Mouse (Mus musculus): ENCODE measurements at regions not wholly inside any gene's neighbourhood (a gene's known extent, or its start where the extent isn't known, plus 50 kb on each side); places are given as distances from the start of the nearest gene placed in this dataset.
"Not testable (repeated sequence)": the region's sequence is repeated elsewhere in the genome, so short reads cannot be mapped to it uniquely, and the experiment has no call there.

DNA sequence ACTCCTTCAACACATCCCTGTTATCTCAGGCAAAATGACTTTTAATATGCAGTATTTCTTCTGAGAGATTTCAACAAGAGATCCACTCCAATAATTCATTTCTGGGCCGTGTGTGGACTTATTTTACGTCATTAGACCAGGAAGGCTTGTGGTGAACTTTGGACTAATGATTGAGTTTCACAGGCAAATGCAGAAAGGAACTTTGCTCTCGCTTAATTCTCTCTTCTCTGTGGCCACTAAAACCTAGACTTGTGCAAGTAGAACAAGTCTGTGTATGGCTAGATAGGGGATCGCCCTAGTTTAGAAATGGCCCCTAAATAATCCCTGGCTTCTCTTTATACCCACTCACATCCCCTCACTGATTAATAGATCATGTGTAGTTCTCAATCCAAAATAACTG is 50.6 kb upstream of the Ppp1r12a start:
- DNase-seq (ENCODE audit: low read depth, low spot score), result no peak

DNA sequence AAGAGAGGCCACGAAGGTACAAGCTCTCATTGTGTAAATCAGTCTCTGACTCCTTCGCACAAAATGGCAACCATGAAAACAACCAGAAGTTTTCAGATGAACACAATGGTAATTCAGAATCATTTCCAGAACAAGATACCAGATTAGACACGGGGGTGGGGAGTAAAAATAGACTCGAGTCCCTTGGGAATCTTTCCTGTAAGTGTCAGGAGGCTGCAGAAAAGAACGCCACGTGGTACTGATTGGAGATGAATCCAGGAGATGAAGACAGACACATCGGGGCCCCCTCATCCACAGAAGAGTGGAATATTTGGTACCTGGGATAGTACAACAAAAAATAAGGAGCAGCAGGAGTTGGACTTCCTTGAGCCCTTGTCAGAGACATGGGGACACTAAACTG is 51.1 kb upstream of the Ppp1r12a start:
- DNase-seq (ENCODE audit: low read depth, low spot score), result peak; percentile 68

DNA sequence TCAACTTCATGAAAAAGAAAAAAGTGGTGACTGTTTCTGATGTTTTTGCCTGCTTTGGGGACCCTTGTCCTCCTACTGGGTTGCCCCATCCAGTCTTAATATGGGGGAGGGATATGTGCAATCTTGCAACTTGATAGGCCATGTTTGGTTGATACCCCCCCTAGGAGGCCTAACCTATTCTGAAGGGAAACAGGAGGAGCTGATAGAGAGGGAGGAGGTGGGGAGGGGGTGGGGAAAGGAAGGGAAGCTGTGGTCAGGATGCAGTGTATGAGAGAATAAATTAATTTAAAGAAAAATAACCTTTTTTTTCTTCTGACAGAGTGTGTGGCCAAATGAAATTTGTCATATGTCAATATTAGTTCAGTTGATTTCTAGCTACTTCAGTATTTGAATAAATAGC is 51.8 kb upstream of the Ppp1r12a start:
- DNase-seq (ENCODE audit: low read depth, low spot score), result no peak

DNA sequence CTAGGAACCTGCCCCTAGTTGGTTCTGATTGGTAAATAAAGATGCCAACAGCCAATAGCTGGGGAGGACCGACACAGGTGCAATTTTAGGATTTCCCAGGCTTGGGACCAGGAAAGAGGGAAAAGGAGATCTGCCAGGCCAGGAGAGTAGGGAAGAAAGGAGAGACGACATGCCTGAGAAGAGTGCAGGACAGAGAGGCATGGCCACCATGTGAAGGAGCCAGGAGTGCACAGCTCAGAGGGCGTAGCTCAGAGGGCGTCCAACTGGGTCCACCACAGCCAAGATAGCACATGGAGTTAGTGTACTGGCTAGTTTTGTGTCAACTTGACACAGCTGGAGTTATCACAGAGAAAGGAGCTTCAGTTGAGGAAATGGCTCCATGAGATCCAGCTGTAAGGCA is 53.5 kb upstream of the Ppp1r12a start:
- not testable (repeated sequence) for DNase-seq (ENCODE audit: low read depth, low spot score)

DNA sequence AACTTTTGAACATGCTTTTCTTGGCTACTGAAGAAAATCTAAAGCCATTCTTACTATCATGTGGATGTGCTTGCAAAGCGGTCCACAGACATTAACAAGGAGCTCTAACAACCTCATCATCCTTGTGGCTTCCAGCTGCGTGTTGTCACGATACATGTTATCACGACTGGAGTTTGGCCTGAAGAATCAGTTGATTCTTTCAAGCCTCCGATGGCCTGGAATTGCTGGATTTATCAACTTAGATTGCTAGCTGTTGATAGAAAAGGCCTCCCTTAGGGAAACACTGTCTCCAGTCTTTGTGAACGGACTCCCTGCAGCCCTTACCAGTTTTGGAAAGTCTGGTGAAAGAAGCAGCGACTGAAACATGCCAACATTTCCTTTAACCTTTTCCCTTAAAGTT is 60.5 kb upstream of the Ppp1r12a start:
- no peak for DNase-seq (ENCODE audit: low read depth, low spot score)

DNA sequence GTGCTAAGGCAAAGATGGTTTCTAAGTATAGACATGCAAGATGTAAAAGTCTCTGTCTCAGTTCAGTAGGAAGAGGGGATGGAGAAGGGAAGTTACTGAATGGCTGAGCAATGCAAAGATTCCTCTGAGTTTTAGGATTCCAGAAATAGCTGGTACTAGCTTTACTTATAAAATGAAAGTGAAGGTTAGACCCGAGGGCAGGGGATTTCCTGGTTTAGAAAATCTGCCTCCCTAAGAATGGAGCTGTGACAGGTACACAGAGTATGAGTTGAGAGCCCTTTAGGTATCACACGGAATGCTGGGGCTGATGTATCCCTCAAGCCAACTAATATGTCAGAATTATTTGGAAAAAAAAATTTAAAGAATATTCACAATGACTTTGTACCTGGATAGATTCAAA is 69.0 kb upstream of the Ppp1r12a start:
- no peak for DNase-seq (ENCODE audit: low read depth, low spot score)

DNA sequence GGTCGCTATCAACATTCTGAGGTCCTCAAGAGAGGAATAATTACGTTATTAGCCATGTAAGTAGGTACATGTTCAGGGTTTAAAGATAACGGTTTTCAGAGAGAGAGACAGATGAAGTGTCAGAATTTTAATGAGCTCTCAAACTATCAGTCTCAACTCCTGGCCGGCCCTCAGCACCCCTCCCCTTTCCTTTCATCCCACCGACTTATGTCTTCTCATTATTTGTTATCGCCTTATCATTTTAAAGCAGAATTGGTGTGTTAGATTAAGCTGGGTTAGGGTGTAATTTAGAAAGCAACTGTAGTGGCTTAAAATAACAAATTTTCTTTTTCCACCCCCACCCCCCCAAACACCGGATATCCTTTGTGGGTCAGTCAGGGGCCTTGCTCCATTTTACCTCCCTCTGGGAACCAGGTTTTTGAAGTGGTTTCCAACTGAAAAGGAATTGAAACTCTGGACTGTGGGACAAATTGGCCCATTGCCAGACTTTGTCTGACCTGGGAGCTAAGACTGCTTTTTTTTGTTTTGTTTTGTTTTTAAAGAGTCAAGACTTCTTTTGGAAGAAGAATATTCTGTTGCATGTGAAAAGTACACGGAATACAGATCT is 72.5 kb upstream of the Ppp1r12a start:
- DNase-seq (ENCODE audit: low read depth, low spot score), result no peak

DNA sequence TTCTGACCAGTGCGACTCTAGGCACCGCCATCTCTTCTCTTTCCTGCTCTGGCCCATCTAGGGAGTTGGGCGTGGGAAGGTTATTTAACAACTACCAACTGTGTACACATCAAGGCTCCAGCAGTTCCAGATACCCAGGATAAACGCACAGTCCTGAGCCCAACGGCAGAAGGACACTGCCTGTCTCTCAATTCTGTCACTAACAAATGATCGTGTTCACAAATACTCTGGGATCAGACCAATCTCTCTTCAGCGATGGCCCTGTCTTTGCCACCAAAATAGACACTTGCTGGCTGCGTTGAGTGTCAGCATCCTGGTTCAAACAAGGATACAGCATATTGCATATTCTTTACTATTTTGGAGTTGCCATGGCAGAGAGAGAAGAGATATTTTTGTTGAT is 73.1 kb upstream of the Ppp1r12a start:
- DNase-seq (ENCODE audit: low read depth, low spot score), result peak; percentile 50

DNA sequence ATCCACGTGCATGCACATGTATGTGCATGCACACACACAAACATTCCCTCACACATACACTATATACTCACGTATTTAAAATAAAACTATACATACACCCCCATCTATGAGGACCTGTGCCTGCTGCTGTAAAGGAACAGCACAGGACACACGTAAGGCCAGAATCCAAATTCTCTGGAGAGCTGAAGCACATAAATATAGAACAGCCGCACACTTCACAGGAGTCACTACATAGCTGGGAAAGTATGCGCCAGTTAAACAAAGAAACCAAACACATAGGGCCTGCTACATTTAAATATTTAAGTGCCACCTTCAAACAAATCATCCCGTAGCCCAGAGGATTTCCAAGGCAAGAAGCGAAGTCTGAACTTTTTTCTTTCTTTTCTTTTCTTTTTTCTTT is 73.8 kb upstream of the Ppp1r12a start:
- DNase-seq (ENCODE audit: low read depth, low spot score), result no peak

DNA sequence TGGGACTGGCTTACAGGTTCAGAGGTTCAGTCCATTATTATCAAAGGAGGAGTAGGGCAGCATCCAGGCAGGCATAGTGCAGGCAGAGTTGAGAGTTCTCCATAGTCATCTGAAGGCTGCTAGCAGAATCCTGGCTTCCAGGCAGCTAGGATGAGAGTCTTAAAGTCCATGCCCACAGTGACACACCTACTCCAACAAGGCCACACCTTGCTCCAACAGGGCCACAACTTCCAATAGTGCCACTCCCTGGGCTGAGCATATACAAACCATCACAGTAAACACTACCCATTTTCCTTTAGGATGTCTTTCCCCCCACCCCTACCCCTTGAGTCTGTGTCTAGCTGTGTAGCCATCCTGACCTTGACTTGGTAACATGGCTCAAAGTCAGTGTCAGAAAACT is 78.8 kb upstream of the Ppp1r12a start:
- DNase-seq (ENCODE audit: low read depth, low spot score), result no peak

DNA sequence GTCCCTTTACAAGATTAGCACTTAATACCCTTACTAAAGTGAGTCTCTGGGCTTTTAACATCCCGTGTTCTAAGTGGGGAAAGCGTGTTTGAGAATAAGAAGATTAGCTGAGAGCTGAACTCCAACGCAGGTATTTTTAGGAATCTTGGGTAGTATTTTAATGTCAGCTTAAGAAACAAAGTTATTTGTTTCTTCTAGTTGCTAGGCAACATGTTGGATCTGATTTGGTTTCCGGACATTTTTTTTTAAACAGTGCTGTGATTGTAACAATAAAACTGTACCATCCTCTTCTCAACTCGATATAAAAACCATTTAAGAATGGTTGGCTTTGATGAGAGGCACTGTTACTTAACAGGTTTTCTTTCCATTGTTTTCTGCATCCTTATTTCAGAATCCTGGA is 86.8 kb upstream of the Ppp1r12a start:
- peak; percentile 51 for DNase-seq (ENCODE audit: low read depth, low spot score)

DNA sequence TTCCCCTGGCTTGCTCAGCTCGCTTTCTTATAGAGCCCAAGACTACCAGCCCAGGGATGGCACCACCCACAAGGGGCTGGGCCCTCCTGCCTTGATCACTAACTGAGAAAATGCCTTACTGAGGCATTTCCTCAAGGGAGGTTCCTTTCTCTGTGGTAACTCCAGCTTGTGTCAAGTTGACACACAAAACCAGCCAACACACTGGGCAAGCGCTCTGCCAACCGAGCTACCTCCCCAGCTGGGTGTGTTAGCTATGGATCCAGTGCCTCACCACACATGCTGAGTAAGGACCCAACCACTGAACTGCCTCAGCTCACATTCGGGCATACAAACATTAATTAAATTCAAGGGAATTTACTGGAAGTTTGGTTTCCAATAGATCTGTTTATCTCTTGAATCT is 88.2 kb upstream of the Ppp1r12a start:
- DNase-seq (ENCODE audit: low read depth, low spot score), result no peak

DNA sequence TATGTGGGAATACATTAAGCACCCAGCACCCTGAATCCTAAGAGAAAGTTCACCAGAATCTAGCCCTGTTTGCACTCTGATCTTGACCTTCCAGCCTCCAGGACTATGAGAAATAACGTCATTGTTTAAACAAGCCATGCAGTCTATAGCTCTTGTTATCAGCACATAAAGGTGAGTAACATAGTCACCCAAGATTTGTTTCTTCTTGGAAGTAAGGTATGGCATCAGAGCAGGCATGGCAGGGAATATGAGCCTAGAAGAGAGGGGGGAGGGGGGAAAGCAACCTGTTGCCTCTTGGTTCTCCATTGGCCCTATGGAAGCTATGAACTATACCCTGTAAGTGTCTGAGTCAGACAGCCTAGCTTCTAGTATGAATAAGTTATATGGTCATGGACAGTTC is 89.8 kb upstream of the Ppp1r12a start:
- DNase-seq (ENCODE audit: low read depth, low spot score), result no peak

DNA sequence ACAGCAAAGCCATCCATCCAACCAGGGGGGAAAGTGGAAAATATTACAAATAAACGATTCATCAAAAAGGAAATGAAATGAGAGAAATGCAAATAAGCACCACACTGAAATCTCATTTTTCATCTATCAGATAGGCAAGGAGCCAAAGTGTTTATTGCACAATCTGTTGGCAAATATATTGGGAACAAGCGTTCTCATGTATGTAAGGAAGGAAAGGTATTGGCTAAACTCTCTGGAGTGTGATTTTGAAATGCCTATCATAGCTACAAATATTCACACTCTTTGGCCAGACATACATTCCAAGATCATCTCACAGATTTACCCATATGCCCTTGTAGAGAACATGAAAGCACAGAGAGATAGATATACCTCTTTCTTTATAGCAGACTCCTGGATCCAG is 90.6 kb upstream of the Ppp1r12a start:
- DNase-seq (ENCODE audit: low read depth, low spot score), result no peak

DNA sequence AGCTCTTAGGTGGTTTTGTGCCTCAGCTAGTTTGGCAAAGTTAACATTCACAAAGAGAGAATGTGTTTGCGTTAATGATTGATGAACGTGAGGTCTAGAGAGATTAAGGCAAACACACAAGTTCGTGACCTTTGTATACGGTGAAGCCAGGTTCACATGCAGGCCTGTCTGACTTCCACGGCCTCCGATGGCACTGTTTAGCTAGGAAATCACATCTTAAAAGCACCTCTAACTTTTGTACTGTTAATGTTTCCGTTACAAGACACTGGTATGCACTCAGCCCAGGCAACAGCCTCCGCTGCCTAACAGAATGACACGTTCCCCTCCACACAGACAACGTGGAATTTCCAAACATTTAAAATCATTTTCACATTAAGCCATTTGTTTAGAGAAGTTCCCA is 94.3 kb upstream of the Ppp1r12a start:
- no peak for DNase-seq (ENCODE audit: low read depth, low spot score)

DNA sequence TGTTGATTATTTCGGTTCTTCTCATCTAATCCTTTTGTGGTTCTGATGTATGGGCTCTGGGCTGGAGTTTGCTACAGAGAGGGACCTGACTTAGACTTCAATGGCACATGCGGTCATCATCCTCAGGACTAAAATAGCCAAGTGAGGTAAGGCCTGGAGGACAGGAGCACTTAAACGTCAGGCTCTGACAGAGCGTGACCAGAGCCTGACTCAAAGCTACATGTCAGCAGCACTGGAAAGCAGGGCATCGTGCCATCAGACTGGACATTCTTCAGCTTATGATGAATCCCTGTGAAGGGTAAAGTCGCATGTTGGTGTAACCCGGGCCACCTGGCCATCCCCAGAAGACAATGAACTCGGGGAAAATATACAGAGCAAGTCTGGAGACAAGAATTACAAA is 95.8 kb upstream of the Ppp1r12a start:
- no peak for DNase-seq (ENCODE audit: low read depth, low spot score)

DNA sequence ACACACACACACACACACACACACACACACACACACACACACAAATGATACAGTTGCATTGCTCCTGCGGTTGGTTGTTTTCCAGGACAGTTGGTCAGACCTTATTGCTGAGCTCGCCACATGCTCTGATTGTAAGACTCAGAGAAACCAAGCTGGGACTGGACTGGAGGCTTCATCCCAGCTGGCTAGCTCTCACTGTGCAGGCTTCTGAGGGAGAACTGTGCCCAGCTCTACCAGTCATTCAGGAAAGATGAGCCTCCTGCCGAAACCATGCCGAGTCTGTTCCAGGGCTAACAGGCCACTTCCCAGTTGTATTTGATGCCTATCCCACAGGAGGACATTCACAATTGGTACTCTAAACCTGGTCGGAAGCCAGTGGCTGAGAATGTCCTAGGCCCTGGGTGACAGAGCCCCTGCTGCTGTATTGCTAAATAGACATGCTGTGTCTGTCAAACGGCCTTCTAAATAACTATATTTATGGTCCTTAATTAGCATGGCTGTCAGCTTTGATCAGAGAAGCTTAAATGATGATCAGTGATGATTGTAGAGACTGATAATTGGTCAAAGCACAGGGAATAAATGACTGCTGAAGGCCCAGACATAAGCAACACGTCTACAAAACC is 100.1 kb upstream of the Ppp1r12a start:
- no peak for DNase-seq (ENCODE audit: low read depth, low spot score)

DNA sequence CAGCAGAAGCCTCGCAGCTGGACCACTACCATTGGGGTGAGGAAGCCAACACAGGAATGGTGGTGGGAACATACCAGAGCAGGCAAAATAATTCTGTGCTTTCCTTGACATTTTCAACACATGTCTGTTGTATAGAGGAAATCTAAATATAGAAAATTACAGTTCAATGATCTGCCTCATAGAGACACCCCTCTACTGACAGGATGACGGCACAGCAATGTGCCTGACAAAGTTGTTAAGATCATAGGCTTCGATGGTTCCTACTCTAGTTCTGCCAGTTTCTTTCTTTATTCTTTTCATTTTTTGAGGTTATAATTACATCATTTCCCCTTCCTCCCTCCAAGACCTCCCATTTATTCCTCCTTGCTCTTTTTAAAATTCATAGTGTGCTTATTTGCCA is 101.4 kb upstream of the Ppp1r12a start:
- DNase-seq (ENCODE audit: low read depth, low spot score), result no peak

DNA sequence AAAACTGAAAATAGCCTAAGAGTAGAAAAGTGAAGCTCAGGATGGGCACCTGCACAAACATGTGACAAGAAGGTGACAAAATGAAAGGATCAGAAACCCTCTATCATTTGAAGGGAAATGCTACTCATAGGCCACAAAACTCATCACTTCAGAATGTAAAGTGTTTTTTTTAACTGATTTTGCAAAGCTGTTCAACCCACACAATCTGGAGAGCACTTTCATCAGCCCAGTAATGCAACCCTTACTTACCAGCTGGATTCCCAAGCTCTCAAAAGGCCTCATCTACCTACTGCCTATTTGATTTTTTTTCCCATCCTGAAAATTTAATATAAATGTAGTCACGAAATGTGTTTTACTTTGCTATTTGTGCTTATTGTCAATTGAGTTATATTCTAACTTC is 110.4 kb upstream of the Ppp1r12a start:
- no peak for DNase-seq (ENCODE audit: low read depth, low spot score)

DNA sequence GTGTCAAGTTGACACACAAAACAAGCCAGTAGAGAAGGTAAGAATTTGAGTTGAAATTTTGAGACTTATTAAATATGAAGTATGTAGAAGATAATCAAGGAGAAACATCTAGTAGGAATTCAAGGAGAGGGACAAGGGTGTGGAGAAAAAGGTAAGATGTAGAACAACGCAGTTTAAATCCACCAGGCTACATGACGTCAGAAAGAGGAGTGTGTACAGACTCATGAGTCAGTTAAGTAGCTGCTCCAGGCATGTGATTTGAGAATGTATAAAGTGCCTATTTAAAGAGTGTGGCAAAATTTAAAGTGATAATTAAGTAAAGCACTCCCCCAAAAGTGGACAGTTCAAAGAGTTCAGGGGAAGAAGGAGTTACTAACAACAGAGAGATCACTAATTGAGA is 113.6 kb upstream of the Ppp1r12a start:
- no peak for DNase-seq (ENCODE audit: low read depth, low spot score)

DNA sequence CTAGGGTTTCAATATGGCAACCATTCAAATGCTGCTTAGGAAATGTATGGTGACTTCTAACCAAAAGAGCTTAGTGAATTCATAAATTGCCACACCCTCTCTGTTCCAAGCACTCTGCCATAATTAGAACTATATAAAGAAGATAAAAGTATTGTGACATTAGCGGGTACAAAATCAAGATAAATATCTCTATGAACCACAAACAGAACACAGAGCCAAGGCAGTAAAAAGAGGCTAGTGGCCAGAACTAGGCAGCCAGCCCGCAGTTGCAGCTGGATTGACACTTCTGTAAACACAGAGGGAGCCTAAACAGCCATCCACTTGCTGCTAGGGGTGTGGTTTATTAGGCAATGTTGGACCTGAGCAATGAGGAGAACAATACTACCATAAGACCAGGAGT is 118.5 kb upstream of the Ppp1r12a start:
- DNase-seq (ENCODE audit: low read depth, low spot score), result no peak

DNA sequence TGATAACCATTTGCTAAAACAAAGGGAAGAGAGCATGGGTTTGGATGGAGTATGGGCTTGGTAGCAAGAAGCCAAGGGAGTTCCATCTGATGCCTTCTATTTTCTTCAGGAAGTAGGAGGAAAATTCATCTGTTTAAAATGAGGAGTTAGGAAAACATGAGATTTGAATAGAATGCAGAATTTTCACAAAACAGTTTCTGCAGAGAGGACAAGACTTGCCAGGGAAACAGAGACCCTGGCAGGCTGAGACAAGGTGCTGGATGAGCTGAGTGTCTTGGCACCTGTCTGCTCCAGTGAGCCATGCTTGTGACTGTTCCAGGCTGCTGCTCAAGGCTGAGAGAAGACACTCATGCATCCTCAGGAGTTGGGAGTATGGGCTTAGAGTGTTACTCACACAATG is 122.0 kb upstream of the Ppp1r12a start:
- peak; percentile 73 for DNase-seq (ENCODE audit: low read depth, low spot score)

DNA sequence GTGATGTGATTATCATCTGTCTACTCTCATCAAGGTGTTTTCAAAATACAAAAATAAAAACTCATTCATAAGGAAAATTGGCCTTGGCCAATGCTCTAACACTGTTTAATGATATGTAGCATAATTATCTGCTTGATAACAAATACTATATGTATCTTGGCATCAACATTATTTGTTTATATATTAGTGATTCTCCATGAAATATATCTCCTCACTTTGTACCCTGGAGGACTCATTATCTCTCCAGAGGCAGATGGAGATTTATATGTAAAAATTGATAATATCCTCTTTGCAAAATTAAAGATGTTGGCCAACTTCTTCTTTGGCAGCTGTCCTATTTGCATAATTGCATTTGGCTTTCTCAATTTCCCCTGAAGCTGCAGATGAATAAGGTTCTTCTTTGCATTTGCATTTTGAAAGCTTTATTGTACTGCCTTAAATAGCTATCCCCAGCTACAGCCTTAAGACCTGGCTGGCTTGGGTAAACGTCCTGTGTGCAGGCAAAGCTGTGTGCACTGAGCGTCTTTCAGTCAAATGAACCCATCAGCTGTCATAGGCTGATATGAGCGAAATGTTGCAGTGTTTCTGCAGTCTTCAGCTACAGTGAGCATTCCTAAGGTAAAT is 124.7 kb upstream of the Otogl start:
- peak; percentile 40 for DNase-seq (ENCODE audit: low read depth, low spot score)

DNA sequence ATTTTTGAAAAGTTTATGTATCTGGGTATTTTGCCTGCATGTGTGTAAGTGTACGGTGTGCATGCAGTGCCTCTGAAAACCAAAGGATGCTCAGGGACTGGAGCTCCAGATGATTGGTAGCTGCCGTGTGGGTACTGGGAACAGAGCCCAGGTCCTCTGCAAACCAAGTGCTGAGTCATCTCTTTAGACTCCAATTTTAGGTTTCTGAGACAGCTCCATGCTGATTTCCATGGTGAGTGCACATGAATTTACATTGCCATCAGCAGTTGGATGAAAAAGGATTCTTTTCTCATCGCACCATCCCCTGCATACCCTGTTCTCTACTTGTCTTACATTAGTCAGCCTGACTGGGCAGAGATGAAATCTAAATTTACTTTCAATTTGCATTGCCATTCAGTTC is 122.1 kb upstream of the Otogl start:
- DNase-seq (ENCODE audit: low read depth, low spot score), result peak; percentile 87
